Mouse (Mus musculus) spleen, postnatal 10 days (tissue): Measurements from ENCODE around the gene Cwh43.
A peak's percentile ranks its signal among the peaks of the same experiment; 100 is the strongest.

Source experiments
- DNase-seq, 2 experiments: peaks; one replicate each; pipeline ENCODE4 v3.0.0; 2021 to 2022; ENCODE audit warnings: low spot score in 2 of 2

Cwh43 gene

DNA sequence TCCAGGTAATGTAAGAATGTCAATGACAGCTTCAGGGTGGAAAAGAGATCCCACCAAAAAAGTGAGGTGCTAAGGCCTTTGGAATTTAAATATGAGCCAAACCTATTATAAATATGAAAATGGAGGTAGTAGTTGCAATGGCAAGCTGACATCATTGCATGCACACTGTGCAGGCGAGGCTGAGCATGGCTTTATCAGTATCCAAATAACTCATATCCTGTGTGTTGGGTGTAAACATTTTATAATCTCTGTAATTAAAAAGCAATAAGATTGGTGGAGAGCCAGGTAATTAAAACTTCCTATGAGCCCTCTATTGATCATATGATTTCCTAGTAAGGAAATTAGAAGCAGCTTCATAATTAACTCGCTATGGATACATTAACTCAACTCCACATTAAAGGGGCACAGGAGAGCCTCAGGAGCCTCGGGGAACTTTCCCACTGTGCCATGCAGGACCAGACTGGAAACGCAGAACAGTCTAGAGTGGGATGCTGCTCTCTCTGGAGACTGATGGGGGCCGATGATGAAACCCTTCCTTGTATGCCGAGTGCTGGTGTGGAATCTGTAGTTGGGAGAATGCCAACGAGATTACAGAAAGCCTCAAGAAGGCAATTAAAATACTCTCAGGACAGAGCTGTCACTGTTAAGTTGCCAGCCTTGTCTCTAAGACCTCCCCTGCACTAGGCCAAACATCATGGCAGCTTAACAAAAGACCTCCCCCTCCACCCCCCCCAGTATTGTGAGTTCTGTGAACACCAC lies 5.9 kb upstream of the Cwh43 start:
- DNase-seq: no peak

DNA sequence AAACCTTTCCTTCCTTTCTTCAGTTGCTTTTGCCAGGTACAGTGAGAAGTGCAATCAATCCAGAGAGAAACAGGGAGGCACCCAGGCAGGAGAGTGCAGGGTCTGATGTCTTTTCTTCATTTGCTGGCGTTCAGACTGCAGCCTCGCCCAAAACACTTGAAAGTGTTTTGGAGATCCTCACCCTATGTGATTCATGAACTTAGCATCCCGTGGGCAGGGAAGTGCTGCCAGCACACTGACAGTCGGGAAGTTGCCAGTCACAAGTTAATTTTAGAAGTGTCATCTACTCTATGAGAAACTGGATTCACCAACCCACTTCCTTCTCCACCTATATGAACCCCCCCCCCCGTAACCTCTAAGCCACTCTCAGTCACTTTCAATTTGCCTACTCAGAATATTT lies 4.5 kb upstream of the Cwh43 start:
- DNase-seq: no peak

DNA sequence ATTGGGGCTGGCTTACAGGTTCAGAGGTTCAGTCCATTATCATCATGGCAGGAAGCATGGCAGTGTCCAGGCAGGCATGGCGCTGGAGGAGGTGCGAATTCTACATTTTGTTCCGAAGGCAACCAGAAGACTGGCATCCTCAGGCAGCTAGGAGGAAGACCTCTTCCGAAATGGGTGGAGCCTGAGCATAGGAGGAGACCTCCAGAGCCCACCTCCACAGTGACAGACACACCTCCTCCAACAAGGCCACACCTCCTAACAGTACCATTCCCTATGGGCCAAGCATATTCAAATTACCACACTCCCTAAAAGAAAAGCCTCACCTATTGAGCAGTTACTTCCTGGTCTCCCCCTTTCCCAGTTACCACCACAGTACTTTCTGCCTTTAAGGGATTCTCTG lies 3.0 kb upstream of the Cwh43 start:
- DNase-seq: no peak

DNA sequence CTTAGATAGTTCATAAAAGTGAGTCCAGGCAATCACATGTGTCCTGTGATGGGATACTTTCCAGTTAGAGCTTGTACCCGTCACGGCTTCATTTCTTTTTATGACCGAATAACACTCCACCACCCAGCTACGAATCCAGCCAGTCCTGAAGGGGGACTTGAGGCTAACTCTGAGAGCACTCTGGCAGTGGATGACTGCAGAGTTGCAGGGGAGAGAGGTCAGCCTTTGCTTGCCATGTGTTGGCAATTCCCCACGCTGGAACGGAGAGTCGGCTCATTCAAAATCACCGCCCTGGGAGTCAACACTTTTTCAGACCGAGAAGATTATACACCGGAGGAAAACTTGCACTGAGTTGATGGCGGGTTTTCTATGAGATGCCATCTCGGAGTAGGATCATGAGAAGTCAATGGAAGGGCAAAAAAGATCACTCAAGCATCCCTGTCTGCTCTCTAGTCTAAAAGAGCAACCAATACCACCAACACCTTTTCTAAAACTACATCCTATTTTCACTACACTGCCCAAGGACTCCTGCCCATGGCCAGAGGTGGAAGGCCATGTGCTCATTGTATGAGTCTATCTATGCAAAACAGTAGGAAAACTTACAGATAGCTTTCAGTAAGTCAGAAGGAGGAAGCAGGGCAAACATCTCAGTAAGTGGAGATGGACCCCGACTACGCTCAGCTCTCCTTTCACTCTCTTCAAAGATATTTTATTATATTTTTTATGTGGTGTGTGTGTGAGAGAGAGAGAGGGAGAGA lies 2.4 kb upstream of the Cwh43 start:
- no peak for DNase-seq

DNA sequence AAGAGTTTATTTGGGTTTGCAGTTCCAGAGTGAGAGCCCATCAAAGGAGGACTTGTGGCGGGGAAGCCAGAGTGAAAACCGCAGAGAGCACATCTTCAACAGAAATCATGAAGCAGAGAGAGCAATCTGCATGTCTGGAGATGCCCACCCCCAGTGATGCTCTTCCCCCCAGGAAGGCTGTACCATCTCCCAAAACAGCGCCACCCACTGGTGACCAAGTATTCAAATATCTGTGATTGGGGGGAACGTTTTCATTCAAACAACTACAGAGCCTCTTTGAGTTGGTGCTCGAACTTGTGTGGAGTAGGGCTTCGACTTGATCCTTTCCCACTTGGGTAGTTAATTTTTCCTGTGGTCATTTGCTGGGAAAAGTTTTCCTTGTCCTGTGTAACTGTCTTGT lies 1.1 kb upstream of the Cwh43 start:
- no peak for DNase-seq

- DNase-seq: no peak
Observed at GRCm38 (mm10) chr5:73406861-73407260, 986 bp downstream of the Cwh43 start.

GRCm38 (mm10) chr5:73409970-73410369 lies 4.1 kb downstream of the Cwh43 start:
- DNase-seq: no peak

DNA sequence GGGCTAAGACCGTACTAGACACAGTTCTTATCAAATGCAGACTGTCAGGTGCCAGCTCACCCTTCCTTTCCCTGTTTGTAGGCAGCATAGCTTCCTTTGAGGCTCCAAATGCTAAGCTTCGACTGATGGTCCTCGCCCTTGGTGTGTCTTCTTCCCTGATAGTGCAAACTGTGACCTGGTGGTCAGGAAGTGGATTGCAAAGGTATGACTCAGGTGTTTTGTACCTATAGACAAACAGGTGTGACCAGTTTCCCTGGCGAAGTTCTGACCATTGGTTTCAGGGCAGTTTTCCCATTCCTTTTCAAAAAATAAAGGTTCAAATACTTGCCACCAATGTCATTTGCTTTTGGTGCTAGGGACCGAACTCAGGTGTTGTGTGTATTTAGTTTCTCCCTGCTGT lies 5.9 kb downstream of the Cwh43 start:
- DNase-seq: no peak

- no peak for DNase-seq
Observed at GRCm38 (mm10) chr5:73414172-73414571, 8.3 kb downstream of the Cwh43 start.

DNA sequence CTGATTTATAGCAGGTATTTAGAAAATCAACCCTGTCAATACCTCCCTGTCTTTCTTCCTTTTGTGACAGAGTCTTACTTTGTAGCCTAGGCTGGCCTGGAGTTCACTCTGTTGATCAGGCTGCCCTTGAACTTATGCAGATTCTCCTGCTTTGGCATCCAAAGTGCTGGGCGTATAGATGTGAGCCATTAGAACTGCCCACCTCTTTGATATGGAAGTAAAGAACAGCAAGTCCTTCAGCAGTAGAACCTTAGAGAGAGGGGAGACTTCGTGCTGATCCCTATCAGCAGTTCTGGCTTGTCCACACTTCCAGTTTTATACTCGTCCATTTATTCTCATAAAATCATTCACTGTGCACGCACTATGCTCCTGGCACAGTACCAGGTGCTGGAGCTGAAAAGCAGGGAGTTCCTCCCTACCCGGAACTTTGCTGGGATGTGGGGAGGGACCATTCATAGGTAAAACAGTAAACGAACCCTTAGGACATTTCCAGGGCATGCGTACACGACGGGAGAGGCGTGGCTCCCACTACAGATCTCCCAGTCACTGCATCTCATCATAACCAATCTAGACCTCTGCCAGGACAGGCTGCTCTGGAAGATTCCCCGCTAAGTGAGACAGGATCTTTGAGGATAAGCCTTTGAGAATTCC lies 13.3 kb downstream of the Cwh43 start:
- DNase-seq: no peak

DNA sequence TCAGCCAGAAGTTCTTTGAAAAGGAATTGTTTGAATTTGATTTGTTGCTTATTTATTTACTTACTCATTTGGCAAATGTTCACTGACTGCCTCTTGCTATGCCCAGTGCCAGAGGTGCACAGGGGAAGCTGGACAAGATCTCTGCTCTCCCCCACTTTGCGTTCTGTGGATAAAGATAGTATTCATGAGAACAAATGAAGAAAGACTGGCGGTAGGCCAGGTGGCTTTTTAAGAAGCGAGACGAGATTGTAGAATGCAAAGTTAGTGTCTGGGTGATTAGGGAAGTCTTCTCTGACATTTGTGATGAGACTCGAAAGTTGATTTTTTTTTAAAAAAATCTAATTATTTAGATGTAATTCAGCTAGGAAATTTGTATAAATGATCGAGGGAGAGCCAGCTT lies 20.9 kb downstream of the Cwh43 start:
- no peak for DNase-seq

- peak; percentile 19 to 67 for DNase-seq
Observed at GRCm38 (mm10) chr5:73431581-73431980, 25.7 kb downstream of the Cwh43 start.

- no peak for DNase-seq
Observed at GRCm38 (mm10) chr5:73432805-73433204, 26.9 kb downstream of the Cwh43 start.

- no peak for DNase-seq
Observed at GRCm38 (mm10) chr5:73434764-73435163, 28.9 kb downstream of the Cwh43 start.

GRCm38 (mm10) chr5:73442176-73442575 lies 36.3 kb downstream of the Cwh43 start:
- no peak for DNase-seq

DNA sequence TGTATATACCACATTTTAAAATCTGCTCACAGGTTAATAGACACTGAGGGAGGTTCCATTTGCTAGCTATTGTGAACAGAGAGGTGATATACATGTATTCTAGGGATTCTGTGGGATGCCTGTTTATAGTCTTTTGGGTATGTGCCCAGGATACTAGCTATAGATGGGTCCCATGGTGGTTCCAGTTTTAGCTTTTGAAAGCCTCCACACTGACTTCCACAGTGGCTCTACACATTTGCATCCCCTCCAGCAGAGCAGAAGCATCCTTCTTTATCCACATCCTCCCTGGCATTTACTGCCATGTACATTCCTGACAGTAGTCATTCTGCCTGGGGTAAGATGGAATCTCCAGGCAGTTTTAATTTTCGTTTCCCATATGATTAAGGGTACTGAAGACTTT lies 44.4 kb downstream of the Cwh43 start:
- no peak for DNase-seq

- DNase-seq: no peak
Observed at GRCm38 (mm10) chr5:73454502-73455306, 48.8 kb downstream of the Cwh43 start.

DNA sequence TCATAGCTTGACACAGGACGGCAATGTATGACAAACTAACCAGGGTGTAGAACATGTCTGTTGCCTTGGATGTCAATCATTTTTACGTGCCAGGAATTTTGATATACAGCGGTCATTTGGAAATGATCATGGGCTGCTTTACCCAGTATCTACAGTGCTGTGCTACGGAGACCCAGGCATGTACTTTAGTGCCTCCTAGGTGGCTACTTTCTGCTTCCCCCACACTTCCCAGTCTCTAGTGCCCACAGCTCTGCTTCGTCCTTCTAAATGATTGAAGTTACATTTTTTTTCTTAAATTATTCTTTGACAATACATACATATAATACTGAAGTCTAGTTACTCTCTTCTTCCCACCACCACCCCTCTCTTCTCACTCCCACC lies 49.4 kb downstream of the Cwh43 start:
- no peak for DNase-seq

DNA sequence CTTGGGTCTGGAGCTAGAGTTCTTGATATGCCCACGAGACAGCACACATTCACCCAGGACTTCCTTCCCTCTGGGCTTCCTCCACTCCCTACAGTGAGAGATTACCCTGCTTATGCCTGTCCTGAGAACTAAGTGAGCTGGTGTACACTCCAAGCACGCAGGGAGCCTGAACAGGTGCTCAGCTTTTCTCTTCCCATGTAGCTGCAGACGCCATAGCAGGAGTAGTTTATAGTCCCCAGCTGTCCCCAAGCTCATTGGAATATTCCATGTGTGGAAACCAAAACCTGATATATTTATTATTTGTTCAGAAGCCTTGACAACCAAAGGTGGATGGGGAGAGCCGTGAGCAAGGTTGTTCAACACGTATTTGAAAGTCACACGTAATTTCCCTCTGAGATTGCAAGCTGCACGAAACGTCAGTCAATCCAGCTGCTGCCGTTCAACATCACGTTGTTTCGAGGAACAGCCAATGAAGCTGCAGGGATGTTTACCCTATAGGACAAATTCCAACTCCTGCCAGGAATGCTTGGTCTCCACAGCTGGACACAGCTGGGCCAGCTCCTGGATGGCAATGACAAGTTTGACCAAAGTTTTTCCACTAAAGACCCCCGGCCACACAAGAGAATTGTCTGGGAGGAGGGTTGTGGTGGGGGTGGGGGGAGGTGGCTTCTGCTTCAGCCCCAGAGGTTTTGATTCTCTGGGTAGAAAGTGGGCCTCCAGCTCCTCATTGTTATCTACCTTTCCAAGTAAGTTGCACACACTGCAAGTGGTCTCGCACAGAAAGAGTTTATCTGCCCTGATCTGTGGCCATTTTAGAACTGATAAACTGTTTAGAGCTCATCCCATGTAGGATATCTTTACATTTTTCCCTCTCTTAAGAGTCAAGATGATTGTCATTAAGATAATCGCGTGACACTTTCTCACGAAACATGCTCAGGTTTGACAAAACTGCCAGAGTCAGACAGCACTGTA lies 62.9 kb downstream of the Cwh43 start:
- DNase-seq: no peak

DNA sequence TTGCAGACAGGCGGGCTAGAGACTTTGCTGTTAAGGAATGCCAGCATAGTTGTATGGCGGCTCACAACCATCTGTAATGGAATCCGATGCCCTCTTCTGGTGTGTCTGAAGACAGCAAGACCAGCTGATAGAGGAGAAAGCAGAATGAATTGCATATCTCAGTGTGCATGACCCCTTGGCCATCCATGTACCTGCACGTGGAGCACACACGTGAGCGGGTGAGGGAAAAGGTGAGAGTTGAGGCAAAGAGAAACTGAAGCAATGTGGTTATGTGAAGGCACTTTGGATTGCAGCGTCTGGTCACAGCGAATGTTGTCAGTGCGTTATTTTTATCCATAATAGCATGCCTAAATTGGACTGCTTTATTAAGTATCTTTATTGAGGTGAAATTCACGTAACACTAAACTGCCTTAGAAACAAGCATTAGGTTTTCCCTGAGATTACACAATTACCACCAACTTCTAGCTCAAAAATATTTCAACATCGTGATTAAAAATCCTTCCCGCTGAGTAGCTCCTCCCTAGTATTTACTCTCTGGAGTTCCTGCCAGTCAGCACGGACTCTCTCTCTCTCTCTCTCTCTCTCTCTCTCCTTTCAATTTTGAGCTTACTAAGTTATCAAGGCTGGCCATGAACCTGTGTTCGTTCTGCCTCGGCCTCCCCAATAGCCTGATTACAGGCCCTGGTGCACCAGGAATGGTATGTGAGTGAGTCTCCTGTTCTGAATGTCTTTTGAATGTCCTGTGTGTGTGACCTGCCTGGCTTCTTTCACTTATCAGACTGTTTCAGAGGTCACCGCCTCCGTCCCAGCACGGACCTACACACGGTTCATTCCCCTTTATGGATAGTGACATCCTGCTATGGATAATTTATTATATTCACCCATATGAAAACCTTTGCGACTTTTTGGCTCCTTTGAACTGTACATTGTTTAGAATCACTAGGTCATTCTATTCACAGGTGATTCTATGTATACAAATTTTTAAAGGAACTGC lies 68.8 kb downstream of the Cwh43 start:
- no peak for DNase-seq
